Mouse (Mus musculus) megakaryocyte progenitor cell, adult 5-6 weeks (primary cell): ENCODE measurements around the gene Grik4. TPM values are rescaled to one million over a fixed set of nuclear protein-coding genes. Genes with fewer than 3 reads are reported as not detected.

Experiments
- ATAC-seq: replicated peaks from 2 replicates; pipeline ENCODE4 v1.8.0; 2016; ENCODE audit warnings: mild to moderate bottlenecking, moderate TSS enrichment, inconsistent platforms; ENCODE audit not compliant: poor library complexity
- total RNA-seq, 2 experiments: library from RNA; stranded (forward) in 1 of 2; stranded (reverse) in 1 of 2; fragments of 157-497, 149-512 nt in 1 of 2; fragments of 200-1000 nt in 1 of 2; gene quantifications; 2 replicates each; pipeline versions ENCODE4 v1.2.3 to v1.2.4; 2015 to 2017

Gene Grik4
- total RNA-seq, 2 experiments from 2014 or later: not detected

GRCm38 (mm10) chr9:42863360-42863759 is 80.9 kb downstream of the Grik4 start:
- no peak for ATAC-seq

DNA sequence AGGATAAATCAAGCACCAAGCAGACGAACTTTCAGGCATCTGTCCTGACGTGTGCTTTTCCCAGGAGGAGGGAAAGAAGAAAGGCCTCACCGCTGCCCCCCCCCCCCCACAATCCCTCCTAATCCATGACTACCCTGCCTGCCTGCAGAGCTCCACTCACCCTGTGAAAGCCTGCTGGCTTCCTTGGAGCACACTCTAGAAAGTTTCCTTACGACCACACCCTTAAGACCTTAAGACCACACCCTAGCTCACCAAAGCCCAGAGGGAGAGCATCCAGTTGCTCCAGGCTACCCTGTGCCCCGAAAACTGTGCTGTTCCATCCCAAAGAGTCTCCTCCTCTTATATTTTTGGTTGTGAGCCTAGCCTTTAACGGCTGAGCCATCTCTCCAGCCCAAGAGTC is 82.6 kb downstream of the Grik4 start:
- ATAC-seq: no peak

GRCm38 (mm10) chr9:42861238-42861637 is 83.1 kb downstream of the Grik4 start:
- no peak for ATAC-seq

- ATAC-seq: peak; percentile 63
These were observed 84.1 kb downstream of the Grik4 start for GRCm38 (mm10) chr9:42859959-42860794.

DNA sequence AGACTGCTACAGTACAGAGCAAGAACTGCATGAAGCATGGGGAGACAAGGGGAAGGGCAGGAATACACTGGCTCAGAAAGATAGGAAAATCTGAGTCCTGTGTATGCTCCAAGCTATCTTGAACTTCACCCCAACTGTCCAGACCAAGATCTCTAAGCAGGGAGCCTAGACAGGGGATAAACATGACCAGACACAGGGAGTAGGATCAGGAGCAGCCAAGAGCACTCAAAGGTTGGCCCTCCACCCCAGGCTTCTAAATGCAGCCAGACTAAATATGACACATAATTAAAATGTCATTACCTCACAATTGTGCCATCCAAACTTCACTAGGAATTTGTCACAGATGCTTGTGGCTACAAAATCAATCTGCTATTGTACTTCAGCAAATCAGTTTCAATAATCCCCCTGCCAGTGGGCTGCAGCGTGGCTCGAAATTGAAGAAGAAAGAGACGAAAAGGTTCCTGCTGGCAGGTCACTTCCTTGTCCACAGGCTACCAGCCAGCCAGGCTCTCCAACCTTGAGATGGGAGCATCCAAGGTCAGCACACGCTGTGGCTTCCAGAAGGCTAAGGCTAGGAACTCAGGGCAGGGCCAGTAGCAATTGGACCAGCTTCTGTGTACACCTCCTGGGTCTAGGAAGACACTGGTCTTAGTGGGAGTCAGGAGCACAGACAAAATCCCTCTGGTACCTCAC is 85.1 kb downstream of the Grik4 start:
- no peak for ATAC-seq

- no peak for ATAC-seq
These were observed 85.7 kb downstream of the Grik4 start for GRCm38 (mm10) chr9:42858576-42858975.

DNA sequence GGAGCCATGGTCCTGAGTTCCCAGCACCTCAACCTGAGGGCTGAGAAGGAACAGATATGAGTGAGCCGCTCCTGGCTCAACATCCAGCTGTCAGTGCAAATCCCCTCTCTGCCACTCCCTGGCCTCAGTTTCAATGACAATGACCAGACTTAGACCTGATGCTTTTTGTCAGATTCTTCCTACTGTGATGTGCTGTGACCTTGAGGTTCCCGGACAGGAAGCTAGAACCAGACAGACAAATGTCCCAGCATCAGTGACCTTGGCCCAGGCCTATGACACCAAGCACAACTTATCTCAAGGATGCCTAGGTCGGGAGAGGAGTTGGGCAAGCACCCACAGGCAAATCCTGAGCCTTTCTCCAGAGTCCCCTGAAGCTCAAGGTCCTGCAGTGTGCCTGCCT is 86.5 kb downstream of the Grik4 start:
- ATAC-seq: no peak

GRCm38 (mm10) chr9:42853077-42853476 is 91.2 kb downstream of the Grik4 start:
- ATAC-seq: no peak

DNA sequence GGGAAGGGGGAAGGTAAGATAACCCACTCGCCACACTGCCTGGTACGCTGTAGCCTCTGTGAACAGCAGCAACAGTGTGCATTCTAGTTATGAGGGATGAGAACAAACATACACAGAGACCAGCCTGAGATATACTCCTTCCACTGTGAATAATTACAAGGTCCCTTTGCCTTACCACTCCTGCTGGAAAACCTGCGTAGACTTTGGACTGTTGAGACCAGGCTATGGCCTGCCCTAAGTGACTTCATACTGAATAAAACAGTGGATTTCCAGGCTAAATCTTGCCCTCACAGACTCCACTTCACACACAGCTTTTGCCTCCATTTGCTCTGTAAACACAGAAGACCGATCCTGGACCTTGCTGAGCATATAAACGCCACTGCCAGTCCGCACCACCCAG is 94.2 kb downstream of the Grik4 start:
- ATAC-seq: no peak

GRCm38 (mm10) chr9:42848061-42848460 is 96.2 kb downstream of the Grik4 start:
- no peak for ATAC-seq

GRCm38 (mm10) chr9:42846676-42847425 is 97.4 kb downstream of the Grik4 start:
- no peak for ATAC-seq

DNA sequence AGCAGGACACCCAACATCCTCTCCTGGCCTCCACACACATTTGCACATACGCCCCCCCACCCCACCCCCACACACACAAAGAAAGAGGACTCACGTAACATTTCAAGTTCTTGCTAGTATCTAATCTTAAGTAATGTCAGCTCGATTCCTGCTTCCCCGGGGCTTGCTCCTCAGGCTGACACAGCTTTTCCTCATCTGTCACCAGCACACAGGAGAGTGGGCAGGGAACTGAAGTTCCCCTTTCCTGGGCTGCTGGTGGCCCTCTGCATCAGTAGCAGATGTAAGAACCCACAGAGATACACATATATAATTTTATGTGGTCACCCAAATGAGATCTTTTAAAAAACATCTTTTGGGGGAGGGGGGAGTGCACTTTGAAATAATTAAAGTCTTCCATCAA is 98.2 kb downstream of the Grik4 start:
- ATAC-seq: peak; percentile 78

GRCm38 (mm10) chr9:42844301-42844700 is 100.0 kb downstream of the Grik4 start:
- ATAC-seq: no peak

DNA sequence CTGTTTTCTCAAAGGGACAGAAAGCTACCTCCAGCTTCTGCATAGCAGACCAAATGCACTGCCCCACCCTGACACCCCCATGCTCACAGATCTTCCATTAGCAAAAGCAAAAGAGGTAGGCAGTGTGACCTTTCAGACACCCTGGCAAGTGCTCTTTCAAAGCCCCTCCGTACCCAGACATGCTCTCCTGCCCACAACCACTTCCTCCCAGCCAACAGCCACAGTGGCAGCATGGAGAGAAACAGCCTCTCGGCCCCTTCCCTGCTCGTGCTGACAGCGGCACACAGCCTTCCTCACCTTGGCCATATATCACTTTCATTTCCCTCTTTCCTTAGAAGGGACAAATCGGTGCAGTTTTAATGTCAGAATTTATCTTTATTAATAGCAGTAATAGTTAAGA is 106.0 kb downstream of the Grik4 start:
- peak; percentile 85 for ATAC-seq

GRCm38 (mm10) chr9:42837498-42837897 is 106.8 kb downstream of the Grik4 start:
- ATAC-seq: peak; percentile 70

DNA sequence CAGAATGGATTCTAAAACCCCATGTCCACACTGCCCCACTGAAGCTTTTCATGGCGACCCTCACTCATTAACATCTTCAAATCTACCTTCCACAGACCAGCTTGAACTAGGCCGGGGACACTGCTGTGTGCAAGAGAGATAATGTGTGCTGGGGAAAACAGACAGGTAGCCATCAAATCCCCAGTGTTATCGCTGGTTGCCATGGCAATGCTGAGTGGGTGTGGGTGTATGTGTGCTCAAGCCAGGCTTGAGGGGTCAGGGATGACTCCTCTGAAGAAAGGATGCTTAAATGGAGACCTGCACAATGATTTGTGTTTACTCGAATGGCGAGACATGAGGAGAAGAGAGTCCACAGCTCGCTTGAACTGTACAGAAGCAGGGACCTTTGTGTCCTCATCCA is 112.7 kb downstream of the Grik4 start:
- ATAC-seq: no peak

DNA sequence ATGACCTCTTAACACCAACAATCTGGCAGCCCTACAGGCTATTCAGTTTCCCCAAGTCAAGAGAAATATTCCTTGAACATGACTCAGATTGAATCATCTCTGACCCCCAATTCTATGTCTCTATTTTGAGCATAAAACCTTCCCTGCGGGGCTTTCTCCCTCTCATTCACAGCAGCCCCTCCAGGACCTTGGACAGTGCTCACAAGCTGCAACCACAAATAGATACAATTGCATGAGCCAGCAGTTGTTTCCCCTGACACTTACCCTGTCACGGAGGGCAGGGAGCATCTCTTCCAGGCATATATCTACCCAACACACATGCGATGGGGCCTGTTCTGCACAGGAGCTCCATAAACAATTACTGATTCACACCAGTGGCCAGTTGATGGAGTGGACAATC is 125.0 kb downstream of the Grik4 start:
- no peak for ATAC-seq

GRCm38 (mm10) chr9:42816815-42817214 is 127.5 kb downstream of the Grik4 start:
- no peak for ATAC-seq

DNA sequence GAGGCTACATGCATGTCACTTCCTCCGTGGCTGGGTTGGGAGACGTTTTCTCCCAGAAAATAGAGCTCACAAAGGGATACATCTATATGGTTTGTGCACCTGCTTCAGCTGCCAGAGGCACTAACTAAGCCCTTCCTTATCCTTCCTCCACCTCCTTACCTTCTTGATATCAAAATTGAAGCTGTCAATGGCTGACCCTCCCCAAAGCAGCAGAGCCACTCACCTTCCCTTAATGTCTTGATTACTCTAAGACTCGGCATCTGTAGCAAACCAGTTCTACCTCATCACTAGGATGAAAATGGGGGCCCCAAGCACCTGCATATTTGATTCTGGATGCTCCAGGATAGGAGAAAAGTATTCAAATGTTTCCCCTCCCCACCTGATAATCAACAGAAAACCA is 135.1 kb downstream of the Grik4 start:
- ATAC-seq: no peak

GRCm38 (mm10) chr9:42808394-42808793 is 135.9 kb downstream of the Grik4 start:
- ATAC-seq: peak; percentile 61

DNA sequence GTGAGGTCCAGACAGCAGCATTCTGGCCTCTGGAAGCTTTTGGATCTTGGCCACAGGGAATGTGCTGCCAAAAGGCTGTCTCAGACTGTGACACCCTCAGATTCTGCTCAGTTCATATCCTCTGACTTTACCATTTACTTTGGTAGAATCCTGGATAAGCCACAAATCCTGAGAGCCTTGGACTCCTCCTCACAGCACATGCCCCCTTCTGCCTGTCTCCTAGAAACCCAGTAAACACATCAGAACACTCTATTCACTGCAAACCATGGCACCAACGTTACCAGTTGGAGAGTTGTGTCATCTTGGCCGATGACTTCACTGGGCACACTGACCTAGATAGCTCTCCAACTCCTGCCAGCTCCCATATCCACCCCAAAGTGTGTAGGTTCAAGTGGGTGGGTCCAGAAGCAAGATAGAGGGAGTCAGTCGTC is 141.2 kb downstream of the Grik4 start:
- ATAC-seq: no peak

GRCm38 (mm10) chr9:42801929-42802328 is 142.4 kb downstream of the Grik4 start:
- ATAC-seq: no peak
